Mouse (Mus musculus): ENCODE results near the gene Ankrd34a.

DNA sequence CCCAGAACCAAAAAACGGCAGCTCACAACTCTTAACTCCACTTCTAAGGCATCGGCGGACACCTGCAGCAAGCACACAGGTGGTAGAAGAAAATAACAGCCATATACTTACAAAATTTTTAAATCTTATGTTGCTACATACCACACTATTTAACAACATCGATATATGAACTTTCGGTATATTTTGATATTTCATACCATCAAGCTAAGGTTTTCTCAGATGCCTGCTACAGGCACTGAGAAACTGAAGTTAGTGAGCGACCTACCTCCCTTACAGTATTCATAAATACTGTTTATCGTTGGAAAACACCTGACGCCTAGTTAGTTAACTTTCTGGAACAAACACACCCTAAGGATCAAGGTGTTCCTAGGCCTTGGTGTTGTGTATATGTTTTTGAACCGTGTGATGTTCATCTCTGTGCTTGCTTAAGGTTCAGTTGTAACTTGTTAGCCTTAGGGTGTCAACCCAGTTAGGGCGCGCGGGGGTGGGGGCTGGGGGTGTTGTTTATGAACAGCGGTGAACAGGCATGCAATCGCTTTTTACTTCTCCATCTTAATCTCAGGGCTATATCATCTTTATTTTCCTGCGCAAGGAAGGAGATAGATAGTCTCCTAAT is 40.3 kb upstream of the Ankrd34a start:
- TF ChIP-seq USF1 (IDR thresholded peaks at IDR 0.05; ENCODE audit: low read depth) (no peak), CTCF (IDR thresholded peaks at IDR 0.05; ENCODE audit: control insufficient read depth, insufficient read depth, insufficient read length) (no peak)

Data from C2C12 (cell line).